Mouse (Mus musculus) C2C12 (cell line): Measurements from ENCODE around the gene Dmap1.

Experiments used
- CTCF ChIP-seq: IDR thresholded peaks from one replicate; pipeline ENCODE4 v1.5.1; 2011; ENCODE audit not compliant: control insufficient read depth, insufficient read depth, insufficient read length
- FOSL1 ChIP-seq: IDR thresholded peaks from one replicate; pipeline ENCODE4 v1.8.0; 2011; ENCODE audit warnings: mild to moderate bottlenecking, low read length; ENCODE audit not compliant: poor library complexity, insufficient read depth, severe bottlenecking
- USF1 ChIP-seq: IDR thresholded peaks from one replicate; pipeline ENCODE4 v1.6.1; 2011; ENCODE audit warnings: low read depth, mild to moderate bottlenecking, control low read depth, moderate library complexity

DNA sequence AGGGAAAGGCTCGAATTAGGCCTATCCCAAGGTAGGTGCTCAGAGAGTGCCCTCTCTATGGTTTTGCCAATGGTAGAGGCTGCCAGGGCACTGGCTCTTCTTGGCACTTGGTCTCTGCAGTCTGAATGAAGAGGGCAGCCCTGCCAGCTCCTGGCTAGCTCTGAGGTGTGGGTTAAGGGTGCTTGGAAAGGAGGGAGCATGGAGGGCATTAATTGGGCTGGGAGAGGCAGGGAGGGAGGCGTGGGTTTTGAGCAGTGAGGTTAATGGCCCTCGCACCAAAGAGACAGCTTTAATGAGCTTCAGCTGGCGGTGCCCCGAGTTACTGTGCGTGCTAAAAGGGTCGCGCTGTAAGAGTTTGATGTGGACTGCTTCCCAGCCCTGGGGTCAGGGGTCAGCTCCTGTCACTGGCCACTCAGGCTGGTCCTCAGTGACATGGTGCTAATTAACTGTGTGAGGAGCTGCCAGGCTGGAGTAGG lies 30.4 kb downstream of the Dmap1 start:
- TF ChIP-seq USF1: no peak
- no peak for TF ChIP-seq CTCF
- no peak for TF ChIP-seq FOSL1
